Mouse (Mus musculus) thymus, postnatal 14 days (tissue): ENCODE data around the gene Lrrc20.
"Not testable (repeated sequence)": the region's sequence is repeated elsewhere in the genome, so short reads cannot be mapped to it uniquely, and the experiment has no call there.

Experiments used
- DNase-seq: peaks from one replicate; pipeline ENCODE4 v3.0.0; 2021

Gene Lrrc20

GRCm38 (mm10) chr10:61475594-61476439, at the start of gene Lrrc20:
Gene Lrrc20, plus strand, starts transcription at chr10:61475801.
- peak; percentile 96 for DNase-seq

- DNase-seq, result no peak
Measured at GRCm38 (mm10) chr10:61426251-61426757, 49.3 kb upstream of the Lrrc20 start.

- DNase-seq, result no peak
Measured at GRCm38 (mm10) chr10:61427951-61428350, 47.6 kb upstream of the Lrrc20 start.

GRCm38 (mm10) chr10:61428416-61428815, 47.2 kb upstream of the Lrrc20 start:
- no peak for DNase-seq

- DNase-seq, result no peak
Measured at GRCm38 (mm10) chr10:61429043-61429442, 46.6 kb upstream of the Lrrc20 start.

- no peak for DNase-seq
Measured at GRCm38 (mm10) chr10:61431375-61431774, 44.2 kb upstream of the Lrrc20 start.

- DNase-seq, result no peak
Measured at GRCm38 (mm10) chr10:61440202-61440800, 35.3 kb upstream of the Lrrc20 start.

GRCm38 (mm10) chr10:61443456-61443855, 32.1 kb upstream of the Lrrc20 start:
- no peak for DNase-seq

GRCm38 (mm10) chr10:61443876-61444275, 31.7 kb upstream of the Lrrc20 start:
- no peak for DNase-seq

GRCm38 (mm10) chr10:61445016-61445415, 30.6 kb upstream of the Lrrc20 start:
- no peak for DNase-seq

- DNase-seq, result no peak
Measured at GRCm38 (mm10) chr10:61447581-61448353, 27.8 kb upstream of the Lrrc20 start.

GRCm38 (mm10) chr10:61448834-61449233, 26.8 kb upstream of the Lrrc20 start:
- no peak for DNase-seq

- DNase-seq, result peak; percentile 58
Measured at GRCm38 (mm10) chr10:61451463-61451930, 24.1 kb upstream of the Lrrc20 start.

- DNase-seq, result peak; percentile 65
Measured at GRCm38 (mm10) chr10:61451931-61452617, 23.5 kb upstream of the Lrrc20 start.

- DNase-seq, result peak; percentile 100
Measured at GRCm38 (mm10) chr10:61452645-61453044, 23.0 kb upstream of the Lrrc20 start, which contains the start of gene Eif4ebp2. Gene Eif4ebp2, minus strand, starts transcription at chr10:61452661.

- not testable (repeated sequence) for DNase-seq
Measured at GRCm38 (mm10) chr10:61453171-61453570, 22.4 kb upstream of the Lrrc20 start.

- DNase-seq, result no peak
Measured at GRCm38 (mm10) chr10:61457182-61457581, 18.4 kb upstream of the Lrrc20 start.

GRCm38 (mm10) chr10:61465009-61465408, 10.6 kb upstream of the Lrrc20 start:
- no peak for DNase-seq

- peak; percentile 52 for DNase-seq
Measured at GRCm38 (mm10) chr10:61466242-61466641, 9.4 kb upstream of the Lrrc20 start.

GRCm38 (mm10) chr10:61466873-61467272, 8.7 kb upstream of the Lrrc20 start:
- DNase-seq, result no peak

- DNase-seq, result no peak
Measured at GRCm38 (mm10) chr10:61468900-61469299, 6.7 kb upstream of the Lrrc20 start.

GRCm38 (mm10) chr10:61473640-61474039, 2.0 kb upstream of the Lrrc20 start:
- DNase-seq, result no peak
